Mouse (Mus musculus) inflammation-experienced regulatory T-cells, adult 6 months (primary cell): ENCODE results near the gene Atp4a. TPM values are rescaled to one million over a fixed set of nuclear protein-coding genes. Genes with fewer than 3 reads are reported as not detected.
"Not testable (repeated sequence)": the region's sequence is repeated elsewhere in the genome, so short reads cannot be mapped to it uniquely, and the experiment has no call there.

Experiments used
- ATAC-seq: one replicate; pipeline ENCODE4 v1.8.0; 2017
- polyA plus RNA-seq, 3 experiments: library from polyadenylated mRNA; unstranded; fragments of 100-300 nt; shearing (Covaris generic); gene quantifications; one replicate each; pipeline ENCODE4 v1.2.1; 2017

Gene Atp4a
- polyA plus RNA-seq, 3 experiments from 2014 or later, result not detected

GRCm38 (mm10) chr7:30730064-30730722 lies 18.2 kb downstream of the Atp4a start:
- not testable (repeated sequence) for ATAC-seq

GRCm38 (mm10) chr7:30736211-30736610 lies 24.2 kb downstream of the Atp4a start:
- ATAC-seq, result no peak

- not testable (repeated sequence) for ATAC-seq
Measured at GRCm38 (mm10) chr7:30742570-30742969, 30.6 kb downstream of the Atp4a start.

GRCm38 (mm10) chr7:30743617-30744016 lies 31.6 kb downstream of the Atp4a start, which contains the start of gene Gapdhs:
TSS of gene Gapdhs (minus strand) at chr7:30743681.
- ATAC-seq, result not testable (repeated sequence)

- ATAC-seq, result no peak
Measured at GRCm38 (mm10) chr7:30744022-30744598, 32.1 kb downstream of the Atp4a start.

GRCm38 (mm10) chr7:30747525-30748204 lies 35.7 kb downstream of the Atp4a start:
- ATAC-seq, result no peak

GRCm38 (mm10) chr7:30749824-30750606 lies 38.0 kb downstream of the Atp4a start:
- ATAC-seq, result no peak

GRCm38 (mm10) chr7:30751086-30751669 lies 39.2 kb downstream of the Atp4a start, which contains the start of gene Sbsn:
TSS of gene Sbsn (plus strand) at chr7:30751471.
- ATAC-seq, result no peak

- no peak for ATAC-seq
Measured at GRCm38 (mm10) chr7:30757001-30757400, 45.0 kb downstream of the Atp4a start.

GRCm38 (mm10) chr7:30758853-30759252 lies 46.8 kb downstream of the Atp4a start:
- ATAC-seq, result no peak

- ATAC-seq, result no peak
Measured at GRCm38 (mm10) chr7:30761769-30762352, 49.9 kb downstream of the Atp4a start.

GRCm38 (mm10) chr7:30763456-30763855 lies 51.4 kb downstream of the Atp4a start, which contains the start of gene Dmkn:
TSS of gene Dmkn (plus strand) at chr7:30763756.
- no peak for ATAC-seq

GRCm38 (mm10) chr7:30765173-30765572 lies 53.2 kb downstream of the Atp4a start:
- no peak for ATAC-seq

- ATAC-seq, result no peak
Measured at GRCm38 (mm10) chr7:30766408-30766807, 54.4 kb downstream of the Atp4a start.

- no peak for ATAC-seq
Measured at GRCm38 (mm10) chr7:30769236-30769635, 57.2 kb downstream of the Atp4a start.

Other genes with a start within 250 kb of the Atp4a start
- gene Prodh2, start 218.6 kb upstream of the Atp4a start, polyA plus RNA-seq, result not detected
- gene Arhgap33, start 177.1 kb upstream of the Atp4a start, polyA plus RNA-seq, result 1 to 10 TPM in 1 of 3 experiments, under 1 TPM in 2; 0.28 to 1.1 (median 0.91) TPM
- gene Hspb6, start 160.0 kb upstream of the Atp4a start, polyA plus RNA-seq, result 1 to 10 TPM; 2.7 to 3.6 (median 2.8) TPM
- gene Proser3, start 159.9 kb upstream of the Atp4a start, polyA plus RNA-seq, result 1 to 10 TPM; 2.8 to 4.5 (median 4.0) TPM
- gene Lin37, start 152.4 kb upstream of the Atp4a start, polyA plus RNA-seq, result 100 to 1,000 TPM in 2 of 3 experiments, 10 to 100 TPM in 1; 94.5 to 112 (median 109) TPM
- 10 to 100 TPM; 56.1 to 60.5 (median 60.0) TPM for gene U2af1l4, start 148.9 kb upstream of the Atp4a start, polyA plus RNA-seq
- gene Gm49396, start 148.9 kb upstream of the Atp4a start, polyA plus RNA-seq, result 10 to 100 TPM; 45.7 to 85.3 (median 82.8) TPM
- 100 to 1,000 TPM; 271 to 363 (median 299) TPM for gene Psenen, start 148.6 kb upstream of the Atp4a start, polyA plus RNA-seq
- 100 to 1,000 TPM; 118 to 196 (median 157) TPM for gene Igflr1, start 146.8 kb upstream of the Atp4a start, polyA plus RNA-seq
- 10 to 100 TPM; 15.7 to 23.0 (median 22.6) TPM for gene Kmt2b, start 123.5 kb upstream of the Atp4a start, polyA plus RNA-seq
- 10 to 100 TPM; 11.7 to 28.7 (median 11.9) TPM for gene Zbtb32, start 113.3 kb upstream of the Atp4a start, polyA plus RNA-seq
- 1 to 10 TPM in 2 of 3 experiments, under 1 TPM in 1; 0.47 to 3.1 (median 1.5) TPM for gene Upk1a, start 99.4 kb upstream of the Atp4a start, polyA plus RNA-seq
- gene Cox6b1, start 86.1 kb upstream of the Atp4a start, polyA plus RNA-seq, result 100 to 1,000 TPM; 376 to 780 (median 668) TPM
- gene Etv2, start 76.4 kb upstream of the Atp4a start, polyA plus RNA-seq, result not detected
- gene Rbm42, start 61.9 kb upstream of the Atp4a start, polyA plus RNA-seq, result 10 to 100 TPM; 21.7 to 30.7 (median 28.0) TPM
- 10 to 100 TPM; 23.9 to 33.9 (median 26.4) TPM for gene Haus5, start 47.2 kb upstream of the Atp4a start, polyA plus RNA-seq
- not detected for gene Pmis2, start 40.6 kb upstream of the Atp4a start, polyA plus RNA-seq
- gene 2200002J24Rik, start 13.3 kb upstream of the Atp4a start, polyA plus RNA-seq, result not detected
- gene Tmem147, start 17.3 kb downstream of the Atp4a start, polyA plus RNA-seq, result 10 to 100 TPM; 43.1 to 55.2 (median 48.6) TPM
- gene Gapdhs, start 31.5 kb downstream of the Atp4a start, polyA plus RNA-seq, result under 1 TPM in 2 of 3 experiments, not detected in 1; 0.39 to 0.46 TPM
- gene Sbsn, start 39.3 kb downstream of the Atp4a start, polyA plus RNA-seq, result 1 to 10 TPM in 2 of 3 experiments, not detected in 1; 1.5 to 1.6 TPM
- gene Dmkn, start 51.5 kb downstream of the Atp4a start, polyA plus RNA-seq, result not detected
- gene Krtdap, start 75.7 kb downstream of the Atp4a start, polyA plus RNA-seq, result not detected
- 1 to 10 TPM in 1 of 3 experiments, under 1 TPM in 2; 0.50 to 3.1 (median 0.82) TPM for gene Ffar2, start 111.6 kb downstream of the Atp4a start, polyA plus RNA-seq
- gene Ffar3, start 144.0 kb downstream of the Atp4a start, polyA plus RNA-seq, result under 1 TPM in 1 of 3 experiments, not detected in 2; 0.27 TPM
- under 1 TPM in 2 of 3 experiments, not detected in 1; 0.17 to 0.20 TPM for gene Ffar1, start 149.4 kb downstream of the Atp4a start, polyA plus RNA-seq
- gene Cd22, start 168.1 kb downstream of the Atp4a start, polyA plus RNA-seq, result 10 to 100 TPM; 10.5 to 17.5 (median 12.3) TPM
- gene Mag, start 202.7 kb downstream of the Atp4a start, polyA plus RNA-seq, result not detected
- gene Hamp2, start 212.5 kb downstream of the Atp4a start, polyA plus RNA-seq, result not detected
- not detected for gene Hamp, start 231.8 kb downstream of the Atp4a start, polyA plus RNA-seq
- 10 to 100 TPM in 2 of 3 experiments, 1 to 10 TPM in 1; 8.8 to 18.8 (median 13.6) TPM for gene Usf2, start 244.6 kb downstream of the Atp4a start, polyA plus RNA-seq